Mouse (Mus musculus) brown adipose tissue, adult 24 weeks (tissue): ENCODE data around the gene Ubtd2. TPM values are rescaled to one million over a fixed set of nuclear protein-coding genes. Genes with fewer than 3 reads are reported as not detected.

ENCODE experiments used
- H3K27ac ChIP-seq: fragments of 200-500 bp; replicated peaks from 2 replicates; pipeline ENCODE4 v1.5.1; 2012; ENCODE audit warnings: low read depth, mild to moderate bottlenecking, low read length
- H3K4me1 ChIP-seq: fragments of 200-500 bp; 2 replicates; pipeline ENCODE4 v1.6.1; 2012; ENCODE audit warnings: low read length, mixed read lengths; ENCODE audit not compliant: control insufficient read depth, insufficient read depth, insufficient read length
- H3K4me3 ChIP-seq: fragments of 200-500 bp; 2 replicates; pipeline ENCODE4 v1.5.1; 2012; ENCODE audit warnings: low read depth, mild to moderate bottlenecking, low read length, moderate library complexity; ENCODE audit not compliant: insufficient read depth
- polyA plus RNA-seq: library from polyadenylated mRNA; stranded (reverse); fragments of >200 nt; gene quantifications from 2 replicates; pipeline ENCODE4 v1.2.4, GENCODE M21; 2012; ENCODE audit not compliant: missing spikeins, insufficient read depth, insufficient read length

Gene Ubtd2
- polyA plus RNA-seq, 1 experiment: 2.7 TPM

GRCm38 (mm10) chr11:32451306-32451705, 3.9 kb upstream of the Ubtd2 start:
- no peak overlapping the region for H3K27ac ChIP-seq
- no peaks in the 10 kb centered on the region for H3K4me1 ChIP-seq
- no peak overlapping the region for H3K4me3 ChIP-seq

- H3K4me3 ChIP-seq: no peak overlapping the region
- no peak overlapping the region for H3K27ac ChIP-seq
- no peaks in the 10 kb centered on the region for H3K4me1 ChIP-seq
These were observed 2.4 kb upstream of the Ubtd2 start for GRCm38 (mm10) chr11:32452745-32453144.

- H3K4me1 ChIP-seq: no peaks in the 10 kb centered on the region
- no peak overlapping the region for H3K4me3 ChIP-seq
- H3K27ac ChIP-seq: no peak overlapping the region
These were observed 1.7 kb upstream of the Ubtd2 start for GRCm38 (mm10) chr11:32453353-32453915.

- Histone ChIP-seq H3K27ac (no peak overlapping the region), H3K4me3 (peak overlapping the region; percentile 90), H3K4me1 (no peaks in the 10 kb centered on the region)
These were observed 855 bp upstream of the Ubtd2 start for GRCm38 (mm10) chr11:32454231-32454799.

- Histone ChIP-seq H3K4me3 (peak overlapping the region; percentile 83), H3K4me1 (no peaks in the 10 kb centered on the region), H3K27ac (no peak overlapping the region)
These were observed 454 bp downstream of the Ubtd2 start for GRCm38 (mm10) chr11:32455507-32456141.

- no peaks in the 10 kb centered on the region for H3K4me1 ChIP-seq
- no peak overlapping the region for H3K27ac ChIP-seq
- peak overlapping the region; percentile 83 for H3K4me3 ChIP-seq
These were observed 1.2 kb downstream of the Ubtd2 start for GRCm38 (mm10) chr11:32456356-32456755.

GRCm38 (mm10) chr11:32464282-32464681, 9.1 kb downstream of the Ubtd2 start:
- Histone ChIP-seq H3K4me1 (no peaks in the 10 kb centered on the region), H3K27ac (no peak overlapping the region), H3K4me3 (no peak overlapping the region)

GRCm38 (mm10) chr11:32471925-32472324, 16.8 kb downstream of the Ubtd2 start:
- Histone ChIP-seq H3K4me3 (no peak overlapping the region), H3K4me1 (no peaks in the 10 kb centered on the region), H3K27ac (no peak overlapping the region)

GRCm38 (mm10) chr11:32474725-32475124, 19.6 kb downstream of the Ubtd2 start:
- Histone ChIP-seq H3K4me1 (no peaks in the 10 kb centered on the region), H3K27ac (no peak overlapping the region), H3K4me3 (no peak overlapping the region)

- no peaks in the 10 kb centered on the region for H3K4me1 ChIP-seq
These were observed 20.5 kb downstream of the Ubtd2 start for GRCm38 (mm10) chr11:32475487-32476236.

GRCm38 (mm10) chr11:32481525-32481924, 26.4 kb downstream of the Ubtd2 start:
- H3K4me3 ChIP-seq: no peak overlapping the region
- no peak overlapping the region for H3K27ac ChIP-seq
- no peaks in the 10 kb centered on the region for H3K4me1 ChIP-seq

More at GRCm38 (mm10) chr11:32475487-32476236, 20.5 kb downstream of the Ubtd2 start:
- no peak overlapping the region for H3K4me3 ChIP-seq
- H3K27ac ChIP-seq: no peak overlapping the region

- Histone ChIP-seq H3K27ac (no peak overlapping the region), H3K4me3 (no peak overlapping the region), H3K4me1 (no peaks in the 10 kb centered on the region)
These were observed 30.1 kb downstream of the Ubtd2 start for GRCm38 (mm10) chr11:32485290-32485689.

- Histone ChIP-seq H3K27ac (no peak overlapping the region), H3K4me1 (no peaks in the 10 kb centered on the region), H3K4me3 (no peak overlapping the region)
These were observed 31.5 kb downstream of the Ubtd2 start for GRCm38 (mm10) chr11:32486621-32487020.

GRCm38 (mm10) chr11:32487501-32487900, 32.3 kb downstream of the Ubtd2 start:
- Histone ChIP-seq H3K4me3 (no peak overlapping the region), H3K27ac (no peak overlapping the region), H3K4me1 (no peaks in the 10 kb centered on the region)

- no peak overlapping the region for H3K4me3 ChIP-seq
- no peaks in the 10 kb centered on the region; the same call in 1 of the 2 replicates for H3K4me1 ChIP-seq
- no peak overlapping the region for H3K27ac ChIP-seq
These were observed 33.2 kb downstream of the Ubtd2 start for GRCm38 (mm10) chr11:32488344-32488743.
